Mouse (Mus musculus) left cerebral cortex, postnatal 4 days (tissue): ENCODE results near the gene Ankrd52. TPM values are rescaled to one million over a fixed set of nuclear protein-coding genes. Genes with fewer than 3 reads are reported as not detected.
A peak's percentile ranks its signal among the peaks of the same experiment; 100 is the strongest.

ENCODE experiments used
- DNase-seq: peaks from one replicate; pipeline ENCODE4 v3.0.0-alpha.2; 2022
- intact Hi-C: fragments of 180-260 bp; cut with DNase I; formaldehyde crosslinking; loops from one replicate; pipeline ENCODE4 v1.15.1; 2025
- microRNA-seq: library from miRNA; unstranded; fragments of <30 nt; microRNA quantifications from one replicate; pipeline ENCODE4 v1.2.0, GENCODE M21; 2022
- total RNA-seq, 2 experiments: library from RNA; stranded (reverse); gene quantifications; 2 replicates each; pipeline ENCODE4 v1.2.3; 2021

Ankrd52 gene
- total RNA-seq, 2 experiments from 2014 or later, result 84.9 to 85.5 TPM

DNA sequence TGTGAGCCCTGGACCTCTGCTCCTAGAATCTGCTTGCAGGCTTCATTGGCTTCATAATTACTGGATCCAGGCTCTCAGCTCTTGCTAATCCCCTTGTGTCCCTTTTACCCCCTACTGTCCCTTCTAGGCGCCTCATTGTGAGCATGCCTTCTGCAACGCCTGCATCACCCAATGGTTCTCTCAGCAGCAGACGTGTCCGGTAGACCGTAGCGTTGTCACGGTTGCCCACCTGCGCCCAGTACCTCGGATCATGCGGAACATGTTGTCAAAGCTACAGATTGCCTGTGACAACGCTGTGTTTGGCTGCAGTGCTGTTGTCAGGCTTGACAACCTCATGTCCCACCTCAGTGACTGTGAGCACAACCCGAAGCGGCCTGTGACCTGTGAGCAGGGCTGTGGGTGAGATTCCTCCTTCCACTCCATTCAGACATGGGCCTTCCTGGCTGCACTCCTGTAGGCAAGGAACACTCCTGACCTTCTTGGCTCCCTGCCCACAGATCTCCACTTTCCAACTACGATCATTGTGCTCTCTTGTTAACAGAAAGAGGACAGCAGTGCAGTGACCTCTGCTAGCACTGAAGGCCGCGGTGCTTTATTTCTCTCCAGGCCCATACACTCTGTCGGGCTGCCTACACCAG, 58.4 kb downstream of the Ankrd52 start:
- peak; percentile 48 for DNase-seq
- intact Hi-C loops, result no loop called here

DNA sequence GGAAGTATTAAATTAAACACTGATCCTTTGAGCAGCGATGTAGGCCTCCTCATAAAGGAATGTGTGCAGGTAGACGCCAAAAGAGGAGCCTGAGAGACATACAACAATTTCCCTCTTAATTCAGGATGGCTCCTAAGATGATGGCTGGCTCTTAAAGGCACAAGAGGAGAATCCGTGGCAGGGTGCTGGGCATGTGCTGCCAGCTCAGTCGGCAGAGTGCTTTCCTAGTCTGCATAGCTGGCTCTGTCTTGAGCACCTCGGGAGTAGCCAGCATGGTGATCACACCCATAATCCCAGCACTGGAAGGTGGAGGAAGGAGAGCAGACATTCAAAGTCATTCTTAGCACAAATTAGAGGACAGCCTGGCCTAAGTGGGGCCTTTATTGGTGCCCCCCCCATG, 59.0 kb downstream of the Ankrd52 start:
- intact Hi-C loops, result no loop called here
- no peak for DNase-seq

- DNase-seq, result peak; percentile 57
- intact Hi-C loops, result no loop called here
Measured at GRCm38 (mm10) chr10:128436376-128436775, 59.5 kb downstream of the Ankrd52 start.

DNA sequence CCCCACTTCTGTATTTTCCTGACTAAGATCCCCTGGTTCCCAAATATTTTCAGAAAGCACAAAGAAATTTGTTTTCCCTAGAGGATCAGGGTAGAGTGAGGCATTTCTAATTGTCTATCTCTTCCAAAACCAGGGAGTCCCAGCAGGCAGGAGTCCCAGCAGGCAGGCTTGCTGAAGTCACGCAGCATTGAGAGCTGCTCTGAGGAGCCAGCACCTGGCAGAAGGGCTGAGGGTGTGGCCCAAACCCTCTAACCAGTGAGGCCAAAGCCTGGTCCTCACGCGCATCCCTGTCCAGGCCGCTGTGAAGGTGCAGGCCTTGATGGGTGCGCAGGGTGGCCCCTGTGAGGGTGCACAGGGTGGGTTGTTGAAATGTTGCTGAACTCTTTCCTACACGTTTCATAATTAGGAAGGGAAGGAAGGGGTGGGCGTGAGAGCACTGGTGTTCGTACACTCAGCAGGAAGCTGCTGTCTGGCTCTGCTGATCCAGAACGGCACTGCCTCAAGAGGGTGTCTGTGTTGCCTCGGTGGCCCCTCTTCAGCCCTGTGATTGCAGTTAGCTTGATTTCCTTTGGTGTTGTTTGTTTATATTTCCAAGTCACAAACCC, 61.9 kb downstream of the Ankrd52 start:
- intact Hi-C loops, result no loop called here
- no peak for DNase-seq

DNA sequence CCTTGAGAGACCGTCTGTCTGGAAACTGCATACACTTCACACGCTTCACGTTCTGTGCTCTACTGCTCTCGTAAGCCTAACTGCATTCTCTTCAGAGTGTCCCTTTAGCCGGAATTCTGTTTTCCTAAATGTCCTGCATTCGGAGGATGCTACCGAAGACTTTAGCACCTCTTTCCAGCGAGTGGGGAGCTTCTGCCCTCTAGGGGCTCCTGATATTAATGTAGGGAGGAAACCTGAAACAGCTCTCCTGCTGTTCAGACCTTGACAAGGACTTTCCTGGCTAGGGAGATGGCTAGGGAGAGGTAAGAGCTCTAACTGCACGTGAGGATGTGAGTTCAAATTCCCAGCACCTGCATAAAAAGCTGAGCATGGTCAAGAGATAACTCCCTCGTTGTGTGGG, 63.5 kb downstream of the Ankrd52 start:
- DNase-seq, result no peak
- intact Hi-C loops, result no loop called here

DNA sequence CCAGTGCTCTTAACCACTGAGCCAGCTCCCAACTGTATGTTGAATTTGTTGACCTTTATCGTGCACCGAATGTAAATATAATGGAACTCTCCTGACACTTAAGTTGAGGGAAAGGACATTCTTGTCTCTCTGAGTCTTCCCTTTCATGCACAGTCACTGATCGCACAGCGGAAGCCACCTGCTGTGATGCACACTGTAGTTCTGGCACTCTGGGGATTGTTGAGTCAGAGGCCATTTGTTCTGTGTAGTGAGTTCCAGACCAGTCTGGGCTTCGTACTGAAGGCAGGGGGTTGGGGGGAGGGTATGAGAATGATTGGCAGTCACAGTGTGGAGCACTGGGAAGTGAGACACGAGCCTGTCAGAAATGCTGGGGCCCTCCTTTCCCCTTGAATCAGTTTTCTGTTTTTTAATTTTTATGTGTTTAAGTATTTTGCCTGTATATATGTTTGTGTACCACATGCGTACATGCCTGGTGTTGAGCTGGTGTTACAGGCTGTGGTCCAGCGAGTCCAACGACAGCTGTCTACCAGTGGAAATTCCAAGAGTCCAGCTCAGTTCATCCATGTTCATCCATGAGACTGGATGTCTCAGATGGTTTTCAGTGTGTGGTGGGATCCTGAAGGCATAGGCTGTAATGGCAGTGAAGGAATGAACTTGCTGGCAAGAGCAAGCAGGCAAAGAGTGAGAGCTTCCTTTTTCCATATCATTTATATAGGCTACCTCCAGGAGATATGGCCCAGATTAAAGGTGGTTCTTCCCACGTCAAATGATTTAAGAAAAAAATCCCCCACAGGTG, 64.6 kb downstream of the Ankrd52 start:
- DNase-seq, result no peak

GRCm38 (mm10) chr10:128442718-128443117, 65.8 kb downstream of the Ankrd52 start:
- no peak for DNase-seq
- intact Hi-C loops, result no loop called here

More for the DNA sequence above, 64.6 kb downstream of the Ankrd52 start:
- intact Hi-C loops, result no loop called here

- intact Hi-C loops, result no loop called here
- DNase-seq, result no peak
Measured at GRCm38 (mm10) chr10:128444354-128444753, 67.4 kb downstream of the Ankrd52 start.

DNA sequence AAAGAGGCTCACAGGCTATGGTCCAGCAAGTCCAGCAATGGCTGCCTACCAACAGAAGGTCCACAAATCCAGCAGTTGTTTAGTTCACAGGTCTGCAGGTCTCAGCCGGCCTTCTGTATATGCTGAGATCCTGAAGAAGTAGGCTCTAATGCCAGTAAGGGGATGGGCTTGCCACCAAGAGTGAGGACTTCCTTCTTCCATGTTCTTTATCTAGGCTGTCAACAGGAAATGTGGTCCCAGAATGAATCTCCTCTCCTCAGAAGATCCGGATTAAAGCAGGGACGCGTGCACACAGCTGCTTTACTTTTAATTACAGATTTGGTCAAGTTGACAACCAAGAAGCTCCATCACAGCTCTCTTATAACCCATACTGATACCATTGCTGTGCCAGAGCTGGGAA, 68.5 kb downstream of the Ankrd52 start:
- DNase-seq, result no peak
- intact Hi-C loops, result no loop called here

- DNase-seq, result no peak
- intact Hi-C loops, result no loop called here
Measured at GRCm38 (mm10) chr10:128451014-128451413, 74.1 kb downstream of the Ankrd52 start.

DNA sequence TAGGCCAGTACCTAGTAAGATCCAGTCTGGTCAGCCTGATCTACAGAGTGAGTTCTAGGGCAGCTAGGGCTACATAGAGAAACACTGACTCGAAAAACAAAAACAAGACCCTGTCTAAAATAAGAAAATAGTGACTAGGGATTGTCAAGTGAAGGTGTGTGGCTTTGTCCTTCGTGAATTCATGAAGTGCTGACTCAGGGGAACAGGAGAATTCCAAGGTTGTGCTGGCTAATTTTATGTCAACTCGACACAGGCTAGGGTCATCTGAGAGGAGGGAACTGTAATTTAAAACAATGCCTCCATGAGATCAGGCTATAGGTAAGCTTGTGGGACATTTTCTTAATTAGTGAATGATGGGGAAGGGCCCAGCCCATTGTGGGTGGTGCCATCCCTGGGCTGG, 77.6 kb downstream of the Ankrd52 start:
- intact Hi-C loops, result no loop called here

DNA sequence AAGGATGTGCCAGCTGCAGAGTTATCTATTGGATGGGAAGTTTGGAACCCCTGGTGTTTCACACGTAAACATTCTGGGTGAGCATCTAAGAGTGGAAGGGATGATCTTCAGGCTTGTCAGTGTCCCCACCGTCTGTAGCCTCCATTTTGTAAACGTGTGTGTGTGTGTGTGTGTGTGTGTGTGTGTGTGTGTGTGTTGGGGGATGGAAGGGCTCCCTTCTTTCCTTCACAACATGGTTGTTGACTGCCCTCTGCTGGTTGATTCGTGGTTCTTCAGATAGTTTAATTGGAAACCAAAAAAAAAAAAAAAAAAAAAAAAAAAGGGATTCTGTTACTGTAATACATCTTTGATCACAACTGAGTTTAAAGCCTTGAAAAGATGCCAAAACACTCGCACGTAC, 78.4 kb downstream of the Ankrd52 start:
- DNase-seq, result peak; percentile 70
- intact Hi-C loops, result loop anchor here (5.0 kb wide), 2 partner anchors 43 to 93 kb away; partner anchors contain the start of genes Nabp2 and Rnf41

More for the DNA sequence above, 77.6 kb downstream of the Ankrd52 start:
- no peak for DNase-seq

- intact Hi-C loops, result loop anchor here (5.0 kb wide), 2 partner anchors 45 to 95 kb away; partner anchors contain the start of genes Nabp2 and Rnf41
- DNase-seq, result no peak
Measured at GRCm38 (mm10) chr10:128457676-128458075, 80.8 kb downstream of the Ankrd52 start.

Small RNA genes within 50 kb of the gene (microRNA-seq; reads per million reads assigned to microRNA genes)
- gene Gm25361, result not detected
- gene Gm26308, result not detected
- 1.2 reads per million for gene Mir6914
- 8.1 reads per million, percentile 21 among the genes with 10 or more reads in this experiment for gene Mir6915
- gene Mir8105, result not detected

Other genes with a start within 250 kb of the Ankrd52 start
- gene Rbms2, start 196.8 kb upstream of the Ankrd52 start, total RNA-seq, result 10 to 100 TPM; 12.7 to 13.0 TPM
- gene Gls2, start 182.7 kb upstream of the Ankrd52 start, total RNA-seq, result 1 to 10 TPM; 5.9 to 7.9 TPM
- gene Spryd4, start 165.3 kb upstream of the Ankrd52 start, total RNA-seq, result 10 to 100 TPM; 14.5 to 16.3 TPM
- not detected for gene Mip, start 151.3 kb upstream of the Ankrd52 start, total RNA-seq
- 10 to 100 TPM; 11.1 to 14.7 TPM for gene Timeless, start 145.1 kb upstream of the Ankrd52 start, total RNA-seq
- gene Apon, start 123.0 kb upstream of the Ankrd52 start, total RNA-seq, result not detected
- not detected for gene Apof, start 108.4 kb upstream of the Ankrd52 start, total RNA-seq
- gene Stat2, start 106.6 kb upstream of the Ankrd52 start, total RNA-seq, result 10 to 100 TPM; 32.1 to 38.1 TPM
- not detected for gene Il23a, start 78.4 kb upstream of the Ankrd52 start, total RNA-seq
- 10 to 100 TPM; 19.9 to 22.4 TPM for gene Pan2, start 73.8 kb upstream of the Ankrd52 start, total RNA-seq
- 10 to 100 TPM; 81.0 to 86.0 TPM for gene Cnpy2, start 54.7 kb upstream of the Ankrd52 start, total RNA-seq
- 100 to 1,000 TPM; 236 to 250 TPM for gene Cs, start 39.4 kb upstream of the Ankrd52 start, total RNA-seq
- 10 to 100 TPM; 57.7 to 58.1 TPM for gene Coq10a, start 8.1 kb upstream of the Ankrd52 start, total RNA-seq
- under 1 TPM; 0.40 to 0.42 TPM for gene Slc39a5, start 24.1 kb downstream of the Ankrd52 start, total RNA-seq
- 10 to 100 TPM; 95.1 to 99.1 TPM for gene Nabp2, start 34.4 kb downstream of the Ankrd52 start, total RNA-seq
- gene Rnf41, start 34.5 kb downstream of the Ankrd52 start, total RNA-seq, result 10 to 100 TPM; 92.0 to 94.7 TPM
- gene Smarcc2, start 82.1 kb downstream of the Ankrd52 start, total RNA-seq, result 100 to 1,000 TPM; 295 to 311 TPM
- 100 to 1,000 TPM; 499 to 509 TPM for gene Myl6, start 117.0 kb downstream of the Ankrd52 start, total RNA-seq
- gene Myl6b, start 121.6 kb downstream of the Ankrd52 start, total RNA-seq, result 10 to 100 TPM; 61.7 to 65.2 TPM
- gene Esyt1, start 148.8 kb downstream of the Ankrd52 start, total RNA-seq, result 10 to 100 TPM; 13.7 to 16.3 TPM
- gene Zc3h10, start 170.7 kb downstream of the Ankrd52 start, total RNA-seq, result 10 to 100 TPM; 14.0 to 15.2 TPM
- 1,000 to 10,000 TPM; 2,825 to 2,926 TPM for gene Rpl41, start 172.2 kb downstream of the Ankrd52 start, total RNA-seq
- gene Pa2g4, start 188.9 kb downstream of the Ankrd52 start, total RNA-seq, result 100 to 1,000 TPM; 111 TPM
- under 1 TPM; 0.62 to 0.66 TPM for gene Erbb3, start 212.5 kb downstream of the Ankrd52 start, total RNA-seq
- 100 to 1,000 TPM; 595 to 651 TPM for gene Rps26, start 249.6 kb downstream of the Ankrd52 start, total RNA-seq